Mouse (Mus musculus) spleen, adult 2 months (tissue): ENCODE data around the gene Kctd2.

Experiments
- CTCF ChIP-seq: fragments of 200-500 bp; IDR thresholded peaks from 2 replicates; pipeline ENCODE4 v1.5.1; 2011; ENCODE audit warnings: mild to moderate bottlenecking, inconsistent platforms; ENCODE audit not compliant: insufficient read depth, insufficient read length, insufficient replicate concordance; ENCODE audit errors: extremely low read depth
- POLR2A ChIP-seq: fragments of 200-500 bp; IDR thresholded peaks from 2 replicates; pipeline ENCODE4 v1.6.1; 2011; ENCODE audit warnings: low read depth, low read length, inconsistent platforms

- TF ChIP-seq POLR2A = no peak
- TF ChIP-seq CTCF = no peak
These were observed 55.9 kb downstream of the Kctd2 start for GRCm38 (mm10) chr11:115475758-115476237.
